Mouse (Mus musculus) ES-Bruce4 (cell line): ENCODE measurements around the gene Hrh3. TPM values are rescaled to one million over a fixed set of nuclear protein-coding genes. Genes with fewer than 3 reads are reported as not detected.

Experiments used
- H3K27ac ChIP-seq: 2 replicates; pipeline ENCODE4 v1.5.1; 2012; ENCODE audit warnings: low read length, inconsistent platforms; ENCODE audit not compliant: insufficient read depth
- H3K27me3 ChIP-seq: 2 replicates; pipeline ENCODE4 v1.6.1; 2012; ENCODE audit warnings: mild to moderate bottlenecking, low read length, inconsistent platforms; ENCODE audit not compliant: control insufficient read depth, poor library complexity, insufficient read depth, severe bottlenecking
- H3K36me3 ChIP-seq: 2 replicates; pipeline ENCODE4 v1.6.1; 2012; ENCODE audit warnings: inconsistent platforms, mild to moderate bottlenecking, low read length, moderate library complexity; ENCODE audit not compliant: control insufficient read depth, poor library complexity, insufficient read depth, severe bottlenecking
- H3K4me1 ChIP-seq: one replicate; pipeline ENCODE4 v1.8.1; 2011; ENCODE audit warnings: low read length; ENCODE audit not compliant: control insufficient read depth, insufficient read depth
- H3K4me3 ChIP-seq: 2 replicates; pipeline ENCODE4 v1.5.1; 2011; ENCODE audit warnings: low read depth, mild to moderate bottlenecking, low read length
- H3K9ac ChIP-seq: 2 replicates; pipeline ENCODE4 v1.6.1; 2012; ENCODE audit warnings: low read depth, mild to moderate bottlenecking, inconsistent platforms; ENCODE audit not compliant: poor library complexity, severe bottlenecking
- H3K9me3 ChIP-seq: replicated peaks from 2 replicates; pipeline ENCODE4 v1.6.1; 2012; ENCODE audit warnings: mild to moderate bottlenecking, low read length, inconsistent platforms; ENCODE audit not compliant: control insufficient read depth, poor library complexity, insufficient read depth, severe bottlenecking
- CTCF ChIP-seq: IDR thresholded peaks from one replicate; pipeline ENCODE4 v1.8.1; 2011; ENCODE audit warnings: low read depth, low read length
- EP300 ChIP-seq: IDR thresholded peaks from 2 replicates; pipeline ENCODE4 v1.6.1; 2011; ENCODE audit warnings: low read depth, low read length; ENCODE audit not compliant: insufficient read depth
- POLR2A ChIP-seq: IDR thresholded peaks from one replicate; pipeline ENCODE4 v1.8.1; 2011; ENCODE audit warnings: low read length; ENCODE audit not compliant: insufficient read depth
- polyA plus RNA-seq: library from polyadenylated mRNA; stranded (reverse); fragments of >200 nt; gene quantifications from 2 replicates; pipeline ENCODE4 v1.2.4, GENCODE M21; 2011; ENCODE audit warnings: low read depth; ENCODE audit not compliant: missing spikeins, insufficient read depth, insufficient read length

Gene Hrh3
- polyA plus RNA-seq, 1 experiment: not detected

DNA sequence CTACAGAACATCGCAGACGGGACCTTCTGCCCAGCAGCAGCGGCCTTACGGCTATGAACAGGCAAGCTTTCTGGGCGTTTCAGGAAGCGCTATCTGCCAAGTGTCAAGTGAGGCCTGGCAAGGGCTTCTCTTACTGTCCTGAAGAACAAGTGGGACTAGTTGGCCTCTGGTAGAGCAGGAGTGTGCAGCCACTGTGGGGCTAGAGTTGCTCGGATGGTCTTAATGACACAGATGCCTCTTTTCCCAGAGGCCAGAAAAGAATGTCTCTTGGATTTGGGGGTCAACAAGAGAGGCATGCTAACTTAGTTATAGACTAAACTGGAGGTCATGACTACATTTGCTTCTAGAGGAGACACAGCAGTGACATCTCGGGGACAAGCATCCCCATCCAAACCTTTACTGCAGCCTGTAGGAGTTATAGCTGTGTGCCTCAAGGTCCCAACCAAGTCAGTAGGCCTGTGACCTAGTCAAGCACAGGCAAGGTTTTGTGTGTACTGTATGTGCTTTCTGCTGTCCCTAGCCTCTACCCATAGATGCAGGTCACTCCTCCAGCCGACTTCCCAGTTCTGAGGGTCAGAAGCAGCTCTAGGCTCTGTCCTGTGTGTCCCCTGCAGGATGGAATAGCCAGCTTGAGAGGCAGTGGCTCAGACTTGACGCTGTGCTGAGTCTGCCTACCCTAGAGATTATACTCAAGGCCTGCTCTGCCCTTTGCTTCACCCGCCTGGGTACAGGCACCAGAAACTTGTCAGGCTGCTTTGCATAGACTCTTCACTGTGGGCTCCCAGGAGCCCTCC is 40.8 kb downstream of the Hrh3 start:
- TF ChIP-seq EP300: no peak
- TF ChIP-seq POLR2A: no peak
- TF ChIP-seq CTCF: no peak
- no peak overlapping the region for H3K27ac ChIP-seq
- H3K4me3 ChIP-seq: no peak overlapping the region
- H3K36me3 ChIP-seq: peaks cover 7% of the 10 kb centered on the region; the same call in 1 of the 2 replicates
- H3K9me3 ChIP-seq: no peaks in the 10 kb centered on the region
- no peaks in the 10 kb centered on the region for H3K27me3 ChIP-seq
- no peaks in the 10 kb centered on the region for H3K4me1 ChIP-seq
- no peak overlapping the region for H3K9ac ChIP-seq

DNA sequence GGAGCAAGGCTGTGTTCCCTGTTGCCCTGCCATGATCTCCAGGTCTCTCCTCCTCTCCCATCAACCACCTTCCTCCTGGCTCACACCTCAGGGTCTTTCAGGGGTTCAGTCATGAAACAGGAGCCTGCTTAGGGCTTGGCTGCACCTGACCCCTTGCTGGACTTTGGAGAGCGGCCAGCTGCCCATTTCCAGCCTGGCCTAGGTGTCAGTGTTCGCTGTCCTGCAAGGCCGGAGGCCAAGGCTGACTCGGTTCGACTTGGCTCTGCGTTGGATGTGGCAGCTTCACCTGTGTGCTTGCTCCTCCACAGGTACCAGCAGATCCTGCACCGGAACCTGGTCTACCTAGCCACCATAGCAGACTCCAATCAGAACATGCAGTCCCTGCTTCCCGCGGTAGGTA is 51.3 kb downstream of the Hrh3 start:
- H3K4me1 ChIP-seq: no peaks in the 10 kb centered on the region
- no peaks in the 10 kb centered on the region for H3K36me3 ChIP-seq
- no peaks in the 10 kb centered on the region for H3K27me3 ChIP-seq
- TF ChIP-seq CTCF (no peak), EP300 (no peak), POLR2A (no peak)
- H3K9ac ChIP-seq: no peak overlapping the region
- no peak overlapping the region for H3K4me3 ChIP-seq
- H3K9me3 ChIP-seq: no peaks in the 10 kb centered on the region
- no peak overlapping the region for H3K27ac ChIP-seq

DNA sequence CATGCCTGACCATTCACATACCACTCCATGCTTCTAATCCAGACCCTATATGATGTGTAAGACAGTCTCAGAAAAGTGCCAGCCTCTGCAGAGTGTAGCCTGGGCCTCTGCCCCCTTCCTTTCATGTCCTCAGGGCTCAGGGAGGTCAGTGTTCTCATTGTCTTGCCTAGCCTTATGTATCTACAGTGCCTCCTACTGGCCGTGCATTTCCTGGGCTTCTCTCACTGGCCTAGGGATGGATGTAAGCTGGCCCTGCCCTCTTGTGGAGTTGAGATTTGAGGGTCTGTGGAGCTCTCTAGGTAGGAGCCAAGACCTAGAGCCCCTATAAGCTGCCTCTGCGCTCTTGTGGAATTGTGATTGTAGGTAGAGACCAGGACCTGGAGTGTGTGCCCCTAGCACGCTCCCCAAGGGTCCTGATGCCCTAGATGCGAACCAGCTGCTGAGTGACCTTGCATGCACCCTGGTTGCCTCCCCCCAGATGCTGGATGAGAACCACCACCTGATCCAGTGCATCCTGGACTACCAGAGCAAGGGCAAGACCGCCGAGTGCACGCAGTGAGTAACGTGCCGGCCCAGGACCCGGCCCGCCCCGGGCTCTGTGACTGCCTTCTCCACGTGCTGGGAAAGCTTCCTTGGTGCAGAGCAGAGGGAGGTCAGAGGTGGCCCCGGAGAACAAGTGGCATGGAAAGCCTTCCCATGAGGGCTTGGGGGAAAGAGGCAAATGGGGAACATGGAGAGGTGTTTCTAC is 52.1 kb downstream of the Hrh3 start:
- no peak overlapping the region for H3K4me3 ChIP-seq
- no peaks in the 10 kb centered on the region for H3K27me3 ChIP-seq
- no peaks in the 10 kb centered on the region for H3K36me3 ChIP-seq
- TF ChIP-seq CTCF: peak; percentile 51
- TF ChIP-seq POLR2A: no peak
- TF ChIP-seq EP300: no peak
- no peak overlapping the region for H3K9ac ChIP-seq
- H3K4me1 ChIP-seq: no peaks in the 10 kb centered on the region
- H3K27ac ChIP-seq: no peak overlapping the region
- no peaks in the 10 kb centered on the region for H3K9me3 ChIP-seq

DNA sequence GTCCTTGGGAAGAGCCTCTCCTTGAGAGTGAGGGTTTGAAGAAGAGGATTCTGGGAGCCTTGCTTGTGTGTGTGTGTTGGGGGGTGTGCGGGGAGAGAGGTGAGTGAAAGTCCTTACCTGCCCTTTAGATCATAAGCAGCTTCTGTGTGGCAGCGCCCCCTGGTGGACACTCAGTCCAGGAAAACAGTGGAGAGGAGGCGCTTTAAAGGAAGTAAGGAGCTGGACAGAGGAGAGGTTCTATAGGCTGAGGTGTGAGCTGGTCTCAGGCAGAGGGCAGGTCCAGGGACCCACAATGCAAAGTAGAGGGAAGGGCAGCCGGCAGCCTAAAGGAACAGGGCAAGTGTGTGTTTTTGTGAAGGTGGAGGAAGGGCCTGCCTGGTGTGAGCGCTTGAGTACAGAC is 53.3 kb downstream of the Hrh3 start:
- no peak for TF ChIP-seq EP300
- peak; percentile 92 for TF ChIP-seq CTCF
- TF ChIP-seq POLR2A: no peak
- no peaks in the 10 kb centered on the region for H3K36me3 ChIP-seq
- no peak overlapping the region for H3K27ac ChIP-seq

More for the DNA sequence above, 53.3 kb downstream of the Hrh3 start:
- Histone ChIP-seq H3K27me3 (no peaks in the 10 kb centered on the region), H3K9me3 (no peaks in the 10 kb centered on the region), H3K4me3 (no peak overlapping the region), H3K4me1 (no peaks in the 10 kb centered on the region), H3K9ac (no peak overlapping the region)

Other genes starting within 250 kb of the Hrh3 start
- gene Taf4, start 127.8 kb downstream of the Hrh3 start, polyA plus RNA-seq: 22.4 and 26.4 TPM in 2 replicates
- 55.6 and 59.8 TPM in 2 replicates for gene Lsm14b, start 79.5 kb downstream of the Hrh3 start, polyA plus RNA-seq
- 257 and 264 TPM in 2 replicates for gene Psma7, start 62.1 kb downstream of the Hrh3 start, polyA plus RNA-seq
- 5.1 TPM in 2 replicates for gene Ss18l1, start 62.0 kb downstream of the Hrh3 start, polyA plus RNA-seq
- gene Mtg2, start 33.9 kb downstream of the Hrh3 start, polyA plus RNA-seq: 12.4 and 14.7 TPM in 2 replicates
- gene Osbpl2, start 14.8 kb upstream of the Hrh3 start, polyA plus RNA-seq: 18.0 and 18.9 TPM in 2 replicates
- 50.0 and 54.3 TPM in 2 replicates for gene Adrm1, start 67.0 kb upstream of the Hrh3 start, polyA plus RNA-seq
- 141 and 145 TPM in 2 replicates for gene Lama5, start 121.4 kb upstream of the Hrh3 start, polyA plus RNA-seq
- gene Rps21, start 152.9 kb upstream of the Hrh3 start, polyA plus RNA-seq: 1,612 and 1,632 TPM in 2 replicates
- gene Cables2, start 169.0 kb upstream of the Hrh3 start, polyA plus RNA-seq: 13.2 and 14.5 TPM in 2 replicates
- 1.7 and 1.8 TPM in 2 replicates for gene Rbbp8nl, start 185.4 kb upstream of the Hrh3 start, polyA plus RNA-seq
- 0.53 TPM in 1 of 2 replicates, not detected in the other for gene Gata5, start 230.2 kb upstream of the Hrh3 start, polyA plus RNA-seq